Mouse (Mus musculus) midbrain, embryonic 11.5 days (tissue): ENCODE measurements around the gene Pdik1l. TPM values are rescaled to one million over a fixed set of nuclear protein-coding genes. Genes with fewer than 3 reads are reported as not detected.

ENCODE experiments used
- ATAC-seq: fragments of 200-750 bp; cut with Nextera tagmentation; 2 replicates; pipeline ENCODE4 v1.8.0; 2017; ENCODE audit warnings: moderate TSS enrichment, moderate library complexity; ENCODE audit not compliant: low FRiP score
- DNase-seq: peaks from one replicate; pipeline ENCODE4 v3.0.0; 2015; ENCODE audit warnings: low spot score; ENCODE audit errors: missing footprints
- H3K27ac ChIP-seq: fragments of 300-500 bp; sonication (generic); 2 replicates; pipeline ENCODE4 v1.5.1; 2014; ENCODE audit warnings: low read depth, low read length
- H3K27me3 ChIP-seq: fragments of 300-500 bp; sonication (generic); 2 replicates; pipeline ENCODE4 v1.6.1; 2014; ENCODE audit warnings: mild to moderate bottlenecking, low read length, moderate library complexity, mixed read lengths; ENCODE audit not compliant: control insufficient read depth, insufficient read depth
- H3K36me3 ChIP-seq: fragments of 300-500 bp; sonication (generic); 2 replicates; pipeline ENCODE4 v1.6.1; 2014; ENCODE audit warnings: mild to moderate bottlenecking, low read length, moderate library complexity, mixed read lengths; ENCODE audit not compliant: control insufficient read depth, insufficient read depth
- H3K4me1 ChIP-seq: fragments of 300-500 bp; sonication (generic); 2 replicates; pipeline ENCODE4 v1.6.1; 2014; ENCODE audit warnings: low read length; ENCODE audit not compliant: control insufficient read depth, insufficient read depth
- H3K4me2 ChIP-seq: fragments of 300-500 bp; sonication (generic); 2 replicates; pipeline ENCODE4 v1.6.1; 2014; ENCODE audit warnings: mild to moderate bottlenecking, moderate library complexity
- H3K4me3 ChIP-seq: fragments of 300-500 bp; sonication (generic); 2 replicates; pipeline ENCODE4 v1.5.1; 2014; ENCODE audit warnings: low read depth, low read length
- H3K9ac ChIP-seq: fragments of 300-500 bp; sonication (generic); 2 replicates; pipeline ENCODE4 v1.6.1; 2014; ENCODE audit warnings: low read length
- H3K9me3 ChIP-seq: fragments of 300-500 bp; sonication (generic); 2 replicates; pipeline ENCODE4 v1.6.1; 2016; ENCODE audit warnings: low read length; ENCODE audit not compliant: control insufficient read depth
- WGBS: fragments of 180-500 bp; shearing (Covaris S2); extraction: QIAGEN DNeasy Blood & Tissue Kit; methylation state at CpG from one replicate; pipeline ENCODE4 v1.1.7; 2014; 5-methylcytosine and 5-hydroxymethylcytosine counted together
- polyA plus RNA-seq: library from polyadenylated mRNA; unstranded; fragments of >200 nt; fragmentation: Nextera tagmentation; extraction: Ambion mirVana; gene quantifications from 2 replicates; pipeline ENCODE4 v1.2.1, GENCODE M21; 2014

Gene Pdik1l
- polyA plus RNA-seq, 1 experiment from 2014 or later = 24.5 TPM

- no peak for ATAC-seq
- H3K4me2 ChIP-seq = no peak within 1 kb of the TSS
- H3K4me3 ChIP-seq = no peak within 1 kb of the TSS
- no peaks in the 10 kb centered on the region for H3K4me1 ChIP-seq
- 3% methylated on average over 18 of the region's 18 CpGs for WGBS
- H3K9ac ChIP-seq = no peak within 1 kb of the TSS
- DNase-seq = no peak
- no peaks in the 10 kb centered on the region for H3K9me3 ChIP-seq
- H3K27me3 ChIP-seq = peaks cover 7% of the 10 kb centered on the region; the same call in 1 of the 2 replicates
- no peak within 1 kb of the TSS for H3K27ac ChIP-seq
- no peaks in the 10 kb centered on the region for H3K36me3 ChIP-seq
Measured at GRCm38 (mm10) chr4:134238279-134238651, 49.4 kb downstream of the Pdik1l start, which contains the start of gene Cnksr1. Cnksr1 (minus strand) TSS chr4:134238399.

GRCm38 (mm10) chr4:134237582-134238278 is 50.0 kb downstream of the Pdik1l start:
- Histone ChIP-seq H3K9me3 (no peaks in the 10 kb centered on the region), H3K4me1 (no peaks in the 10 kb centered on the region), H3K27me3 (peaks cover 7% of the 10 kb centered on the region; the same call in 1 of the 2 replicates), H3K9ac (no peak overlapping the region), H3K27ac (no peak overlapping the region), H3K4me3 (no peak overlapping the region), H3K4me2 (no peak overlapping the region), H3K36me3 (no peaks in the 10 kb centered on the region)
- WGBS = 25% methylated on average over 19 of the region's 19 CpGs
- ATAC-seq (no peak), DNase-seq (no peak)

DNA sequence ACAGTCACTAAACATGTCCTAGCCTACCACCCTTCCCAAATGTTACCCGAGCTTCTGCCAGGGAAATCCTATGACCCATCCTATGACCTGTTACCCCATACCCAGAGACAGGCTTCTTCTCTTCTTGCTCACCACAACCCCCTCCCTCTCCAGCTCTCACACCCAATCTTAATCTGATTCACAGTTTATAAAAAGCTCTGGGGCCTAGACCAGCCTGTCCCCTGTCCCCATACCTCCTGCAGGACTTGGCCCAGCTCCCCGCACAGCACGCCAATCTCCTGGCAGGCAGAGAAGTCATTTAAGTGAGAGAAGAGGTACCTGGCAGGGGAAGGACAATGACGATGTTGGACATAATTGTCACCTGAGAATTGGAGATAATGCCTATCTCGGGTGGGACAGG is 52.8 kb downstream of the Pdik1l start:
- 81% methylated on average over 5 of the region's 5 CpGs for WGBS
- no peak overlapping the region for H3K9ac ChIP-seq

DNA sequence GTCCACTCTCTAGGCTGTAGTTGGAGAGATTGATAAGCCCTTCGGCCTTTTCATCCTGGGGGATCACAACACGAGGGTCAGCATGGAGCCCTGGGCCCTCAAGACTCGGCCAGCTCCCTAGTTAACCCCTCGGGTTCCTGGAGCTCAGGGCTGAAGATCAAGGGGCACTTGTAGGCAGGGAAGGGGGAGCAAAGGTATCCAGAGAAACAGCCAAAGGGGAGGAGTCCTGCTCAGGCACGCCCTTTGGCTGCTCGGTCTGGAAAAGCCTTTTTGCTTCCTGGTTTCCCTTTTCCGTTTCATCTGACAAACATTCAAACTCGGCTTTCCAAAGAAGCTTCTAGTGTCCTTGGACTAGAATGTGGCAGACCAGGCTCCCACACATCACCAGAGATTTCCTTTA is 57.3 kb downstream of the Pdik1l start:
- Histone ChIP-seq H3K27me3 (no peaks in the 10 kb centered on the region), H3K4me3 (no peak overlapping the region), H3K36me3 (no peaks in the 10 kb centered on the region), H3K9me3 (no peaks in the 10 kb centered on the region), H3K27ac (no peak overlapping the region), H3K9ac (no peak overlapping the region), H3K4me2 (no peak overlapping the region), H3K4me1 (no peaks in the 10 kb centered on the region)
- DNase-seq (no peak), ATAC-seq (no peak)
- 40% methylated on average over 8 of the region's 8 CpGs for WGBS

More for the DNA sequence above, 52.8 kb downstream of the Pdik1l start:
- peaks cover 7% of the 10 kb centered on the region; the same call in 1 of the 2 replicates for H3K27me3 ChIP-seq
- DNase-seq = no peak
- no peaks in the 10 kb centered on the region for H3K36me3 ChIP-seq
- no peak overlapping the region for H3K4me3 ChIP-seq
- no peak overlapping the region for H3K4me2 ChIP-seq
- no peaks in the 10 kb centered on the region for H3K9me3 ChIP-seq
- no peaks in the 10 kb centered on the region for H3K4me1 ChIP-seq
- no peak for ATAC-seq
- H3K27ac ChIP-seq = no peak overlapping the region

DNA sequence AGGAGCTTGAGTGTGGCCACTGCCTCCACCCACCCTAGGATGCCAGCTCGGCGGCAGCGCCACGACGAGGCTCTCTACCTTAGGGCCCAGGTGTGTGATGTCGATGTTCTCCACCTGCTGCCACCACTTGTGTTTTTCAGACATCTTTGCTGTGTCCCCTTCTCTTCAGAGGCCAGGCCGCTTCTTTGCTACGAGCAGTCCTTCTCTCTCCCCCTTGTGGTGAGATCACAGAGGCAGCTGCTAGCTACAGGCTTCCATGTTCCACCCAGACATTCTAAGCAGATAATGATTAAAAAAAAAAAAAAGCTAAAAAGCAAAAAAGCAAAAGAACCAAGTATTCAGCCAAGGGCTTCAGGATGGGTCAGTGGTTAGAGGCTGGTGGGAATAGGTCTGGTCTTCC is 60.5 kb downstream of the Pdik1l start, which contains the start of gene Catsper4:
TSS of gene Catsper4 (minus strand) at position 190 of the 400 bp plus-strand sequence.
- no peak for ATAC-seq
- WGBS = 69% methylated on average over 8 of the region's 8 CpGs
- H3K9ac ChIP-seq = no peak within 1 kb of the TSS

More for the DNA sequence above, 60.5 kb downstream of the Pdik1l start, which contains the start of gene Catsper4:
- Histone ChIP-seq H3K27me3 (no peaks in the 10 kb centered on the region), H3K27ac (no peak within 1 kb of the TSS), H3K9me3 (no peaks in the 10 kb centered on the region), H3K36me3 (no peaks in the 10 kb centered on the region), H3K4me1 (no peaks in the 10 kb centered on the region), H3K4me2 (no peak within 1 kb of the TSS), H3K4me3 (no peak within 1 kb of the TSS)
- no peak for DNase-seq

Other genes with a start within 250 kb of the Pdik1l start
- gene Zfp683, start 234.1 kb downstream of the Pdik1l start, polyA plus RNA-seq = not detected in 2 replicates
- 0.89 and 0.98 TPM in 2 replicates for gene Crybg2, start 227.1 kb downstream of the Pdik1l start, polyA plus RNA-seq
- 4.3 and 4.7 TPM in 2 replicates for gene Cd52, start 192.8 kb downstream of the Pdik1l start, polyA plus RNA-seq
- 3.0 and 4.7 TPM in 2 replicates for gene Ubxn11, start 185.3 kb downstream of the Pdik1l start, polyA plus RNA-seq
- gene Sh3bgrl3, start 159.1 kb downstream of the Pdik1l start, polyA plus RNA-seq = 308 and 312 TPM in 2 replicates
- gene Cep85, start 100.8 kb downstream of the Pdik1l start, polyA plus RNA-seq = 26.6 and 27.1 TPM in 2 replicates
- gene Gm7534, start 84.9 kb downstream of the Pdik1l start, polyA plus RNA-seq = not detected in 2 replicates
- not detected in 2 replicates for gene Catsper4, start 60.5 kb downstream of the Pdik1l start, polyA plus RNA-seq
- 0.05 TPM in 1 of 2 replicates, not detected in the other for gene Cnksr1, start 49.5 kb downstream of the Pdik1l start, polyA plus RNA-seq
- 0.37 TPM in 1 of 2 replicates, not detected in the other for gene E130218I03Rik, start 44.2 kb downstream of the Pdik1l start, polyA plus RNA-seq
- 16.8 and 17.0 TPM in 2 replicates for gene Zfp593, start 42.3 kb downstream of the Pdik1l start, polyA plus RNA-seq
- gene Gm30191, start 41.0 kb downstream of the Pdik1l start, polyA plus RNA-seq = 0.22 TPM in 1 of 2 replicates, not detected in the other
- gene Grrp1, start 33.8 kb downstream of the Pdik1l start, polyA plus RNA-seq = 4.2 and 5.1 TPM in 2 replicates
- 0.11 TPM in 1 of 2 replicates, not detected in the other for gene Trim63, start 27.2 kb upstream of the Pdik1l start, polyA plus RNA-seq
- gene Slc30a2, start 55.3 kb upstream of the Pdik1l start, polyA plus RNA-seq = not detected in 2 replicates
- 0.06 and 0.11 TPM in 2 replicates for gene Extl1, start 96.0 kb upstream of the Pdik1l start, polyA plus RNA-seq
- 8.8 and 10.0 TPM in 2 replicates for gene Pafah2, start 108.4 kb upstream of the Pdik1l start, polyA plus RNA-seq
- 4,454 and 4,703 TPM in 2 replicates for gene Stmn1, start 180.4 kb upstream of the Pdik1l start, polyA plus RNA-seq
- 1.3 and 1.4 TPM in 2 replicates for gene Paqr7, start 208.8 kb upstream of the Pdik1l start, polyA plus RNA-seq
- 7.8 and 7.9 TPM in 2 replicates for gene Aunip, start 223.1 kb upstream of the Pdik1l start, polyA plus RNA-seq
- gene Mtfr1l, start 247.5 kb upstream of the Pdik1l start, polyA plus RNA-seq = 132 and 140 TPM in 2 replicates